Mouse (Mus musculus) left cerebral cortex, postnatal 36 days (tissue): ENCODE measurements at regions not wholly inside any gene's neighbourhood (a gene's known extent, or its start where the extent isn't known, plus 50 kb on each side); places are given as distances from the start of the nearest gene placed in this dataset.

ENCODE experiments used
- DNase-seq, 2 experiments: peaks; one replicate each; pipeline ENCODE4 v3.0.0; 2021 to 2022; ENCODE audit warnings: low spot score in 2 of 2, mixed read lengths in 1 of 2
- intact Hi-C: fragments of 180-260 bp; cut with DNase I; formaldehyde crosslinking; loops from one replicate; pipeline ENCODE4 v1.15.1; 2025

GRCm38 (mm10) chr3:78509336-78509735 lies 777.0 kb downstream of the Rapgef2 start:
- intact Hi-C loops: no loop called here
- peak in 1 of 2 experiments; percentile 5 for DNase-seq

GRCm38 (mm10) chr3:78477689-78478088 lies 808.6 kb downstream of the Rapgef2 start:
- intact Hi-C loops: no loop called here
- DNase-seq: no peak
